Mouse (Mus musculus) liver, adult 2 months (tissue): ENCODE measurements around the gene Ctsl. TPM values are rescaled to one million over a fixed set of nuclear protein-coding genes. Genes with fewer than 3 reads are reported as not detected.

Source experiments
- DNase-seq: peaks from one replicate; pipeline ENCODE4 v3.0.0-alpha.2; 2011; ENCODE audit warnings: low read depth, low spot score; ENCODE audit errors: extremely low read depth
- H3K27ac ChIP-seq: fragments of 200-500 bp; replicated peaks from 2 replicates; pipeline ENCODE4 v1.5.1; 2012; ENCODE audit warnings: low read depth, mild to moderate bottlenecking, control low read depth, inconsistent platforms, low read length; ENCODE audit not compliant: insufficient read depth
- H3K27me3 ChIP-seq: fragments of 200-500 bp; 2 replicates; pipeline ENCODE4 v1.6.1; 2012; ENCODE audit warnings: mild to moderate bottlenecking, moderate library complexity, low read length, inconsistent platforms; ENCODE audit not compliant: control insufficient read depth, insufficient read depth
- H3K36me3 ChIP-seq: fragments of 200-500 bp; 2 replicates; pipeline ENCODE4 v1.6.1; 2012; ENCODE audit warnings: low read length, inconsistent platforms; ENCODE audit not compliant: control insufficient read depth, insufficient read depth
- H3K4me1 ChIP-seq: fragments of 200-500 bp; 2 replicates; pipeline ENCODE4 v1.6.1; 2011; ENCODE audit warnings: low read length; ENCODE audit not compliant: control insufficient read depth, insufficient read depth
- H3K4me3 ChIP-seq: fragments of 200-500 bp; 2 replicates; pipeline ENCODE4 v1.5.1; 2011; ENCODE audit warnings: low read depth, mild to moderate bottlenecking, control low read depth, low read length, moderate library complexity; ENCODE audit not compliant: insufficient read depth
- H3K79me2 ChIP-seq: fragments of 200-500 bp; 2 replicates; pipeline ENCODE4 v1.6.1; 2012; ENCODE audit warnings: inconsistent platforms, mild to moderate bottlenecking, low read length, moderate library complexity; ENCODE audit not compliant: control insufficient read depth, insufficient read depth
- H3K9ac ChIP-seq: fragments of 200-500 bp; 2 replicates; pipeline ENCODE4 v1.6.1; 2012; ENCODE audit warnings: low read depth, mild to moderate bottlenecking, control low read depth, inconsistent platforms, low read length
- CTCF ChIP-seq: fragments of 200-500 bp; IDR thresholded peaks from 2 replicates; pipeline ENCODE4 v1.5.1; 2011; ENCODE audit warnings: low read depth, low read length, control low read depth
- POLR2A ChIP-seq: fragments of 200-500 bp; IDR thresholded peaks from 2 replicates; pipeline ENCODE4 v1.6.1; 2011; ENCODE audit warnings: low read length, control low read depth; ENCODE audit not compliant: insufficient read depth; ENCODE audit errors: extremely low read depth
- WGBS: fragments of 180-500 bp; shearing (Covaris S2); methylation state at CpG from one replicate; pipeline ENCODE4 v1.1.7; 2018; 5-methylcytosine and 5-hydroxymethylcytosine counted together
- polyA plus RNA-seq: library from polyadenylated mRNA; depleted of rRNA; stranded (reverse); fragments of >200 nt; gene quantifications from 2 replicates; pipeline ENCODE4 v1.2.3, GENCODE M21; 2012
- total RNA-seq: library from RNA; depleted of rRNA; stranded (reverse); fragments of >200 nt; gene quantifications from 2 replicates; pipeline ENCODE4 v1.2.3, GENCODE M21; 2014

Ctsl gene
- total and polyA plus RNA-seq, 2 experiments: 300 to 624 TPM

GRCm38 (mm10) chr13:64361020-64361419 lies 9.7 kb downstream of the Ctsl start:
- H3K9ac ChIP-seq: no peak overlapping the region
- 49% methylated on average over 3 of the region's 3 CpGs for WGBS
- H3K36me3 ChIP-seq: peaks cover 37% of the 10 kb centered on the region
- no peaks in the 10 kb centered on the region for H3K79me2 ChIP-seq
- no peak overlapping the region for H3K4me3 ChIP-seq
- DNase-seq: peak; percentile 79
- no peak overlapping the region for H3K27ac ChIP-seq
- TF ChIP-seq POLR2A (no peak), CTCF (no peak)
- H3K4me1 ChIP-seq: peaks cover 11% of the 10 kb centered on the region
- no peaks in the 10 kb centered on the region for H3K27me3 ChIP-seq

- TF ChIP-seq CTCF: no peak
- no peak for TF ChIP-seq POLR2A
- no peak overlapping the region for H3K4me3 ChIP-seq
- H3K4me1 ChIP-seq: peaks cover 8% of the 10 kb centered on the region
- no peaks in the 10 kb centered on the region for H3K79me2 ChIP-seq
- 92% methylated on average over 3 of the region's 3 CpGs for WGBS
- DNase-seq: no peak
- H3K27me3 ChIP-seq: no peaks in the 10 kb centered on the region
- H3K9ac ChIP-seq: no peak overlapping the region
- H3K27ac ChIP-seq: no peak overlapping the region
- peaks cover 26% of the 10 kb centered on the region for H3K36me3 ChIP-seq
Measured at GRCm38 (mm10) chr13:64359702-64360101, 11.0 kb downstream of the Ctsl start.

- 94% methylated on average over 1 of the region's 1 CpGs for WGBS
- peaks cover 6% of the 10 kb centered on the region; the same call in 1 of the 2 replicates for H3K4me1 ChIP-seq
- H3K36me3 ChIP-seq: peaks cover 14% of the 10 kb centered on the region
- no peak overlapping the region for H3K4me3 ChIP-seq
- DNase-seq: no peak
- no peak for TF ChIP-seq POLR2A
- TF ChIP-seq CTCF: no peak
- no peaks in the 10 kb centered on the region for H3K27me3 ChIP-seq
- H3K79me2 ChIP-seq: no peaks in the 10 kb centered on the region
- no peak overlapping the region for H3K27ac ChIP-seq
- H3K9ac ChIP-seq: no peak overlapping the region
Measured at GRCm38 (mm10) chr13:64358476-64358875, 12.2 kb downstream of the Ctsl start.

GRCm38 (mm10) chr13:64357389-64357788 lies 13.3 kb downstream of the Ctsl start:
- no peak for DNase-seq

GRCm38 (mm10) chr13:64349474-64349873 lies 21.2 kb downstream of the Ctsl start:
- H3K9ac ChIP-seq: no peak overlapping the region
- H3K4me3 ChIP-seq: no peak overlapping the region
- no peaks in the 10 kb centered on the region for H3K27me3 ChIP-seq
- peak; percentile 87 for DNase-seq
- H3K79me2 ChIP-seq: no peaks in the 10 kb centered on the region
- no peak for TF ChIP-seq POLR2A
- no peak for TF ChIP-seq CTCF
- no peaks in the 10 kb centered on the region for H3K36me3 ChIP-seq
- no peak overlapping the region; the same call in 1 of the 2 replicates for H3K27ac ChIP-seq
- WGBS: 38% methylated on average over 2 of the region's 2 CpGs
- peaks cover 8% of the 10 kb centered on the region for H3K4me1 ChIP-seq

More at GRCm38 (mm10) chr13:64357389-64357788, 13.3 kb downstream of the Ctsl start:
- Histone ChIP-seq H3K4me1 (peaks cover 3% of the 10 kb centered on the region; the same call in 1 of the 2 replicates), H3K36me3 (peaks cover 5% of the 10 kb centered on the region), H3K4me3 (no peak overlapping the region), H3K79me2 (no peaks in the 10 kb centered on the region), H3K27ac (no peak overlapping the region), H3K27me3 (no peaks in the 10 kb centered on the region), H3K9ac (no peak overlapping the region)
- 82% methylated on average over 5 of the region's 5 CpGs for WGBS
- TF ChIP-seq POLR2A (no peak), CTCF (no peak)

- WGBS: 0% methylated on average over 9 of the region's 9 CpGs
- peak overlapping the region; percentile 70 for H3K4me3 ChIP-seq
- TF ChIP-seq POLR2A (no peak), CTCF (no peak)
- H3K27ac ChIP-seq: peak overlapping the region; percentile 92
- H3K27me3 ChIP-seq: no peaks in the 10 kb centered on the region
- H3K9ac ChIP-seq: peak overlapping the region; percentile 80
- no peaks in the 10 kb centered on the region for H3K36me3 ChIP-seq
- DNase-seq: peak; percentile 80
- H3K79me2 ChIP-seq: no peaks in the 10 kb centered on the region
- H3K4me1 ChIP-seq: peaks cover 4% of the 10 kb centered on the region
Measured at GRCm38 (mm10) chr13:64344082-64344501, 26.6 kb downstream of the Ctsl start.
